Mouse (Mus musculus): ENCODE results near the gene Lamtor2. TPM values are rescaled to one million over a fixed set of nuclear protein-coding genes. Genes with fewer than 3 reads are reported as not detected.

Gene Lamtor2
- total and polyA plus RNA-seq, 2 experiments from 2014 or later, result 45.1 to 198 TPM

- Histone ChIP-seq H3K4me1 (ENCODE audit: insufficient read depth, low read length) (no peaks in the 10 kb centered on the region), H3K4me2 (ENCODE audit: low read depth, low read length) (no peak overlapping the region), H3K27me3 (ENCODE audit: insufficient read depth, low read length) (no peaks in the 10 kb centered on the region), H3K9me3 (ENCODE audit: low read length) (no peaks in the 10 kb centered on the region), H3K36me3 (ENCODE audit: insufficient read depth, low read length) (no peaks in the 10 kb centered on the region), H3K27ac (no peak overlapping the region), H3K4me3 (ENCODE audit: low read length) (no peak overlapping the region), H3K9ac (replicated peaks; ENCODE audit: low read length) (no peak overlapping the region)
- ATAC-seq (no peak), DNase-seq (ENCODE audit: low spot score) (no peak)
- WGBS, result 91% methylated on average over 6 of the region's 6 CpGs
- no peak for TF ChIP-seq CTCF (IDR thresholded peaks at IDR 0.05; ENCODE audit: low read depth)
Measured at GRCm38 (mm10) chr3:88521156-88521555, 31.7 kb downstream of the Lamtor2 start.

GRCm38 (mm10) chr3:88520078-88520477, 32.8 kb downstream of the Lamtor2 start:
- TF ChIP-seq CTCF (IDR thresholded peaks at IDR 0.05; ENCODE audit: low read depth), result no peak
- H3K4me3 ChIP-seq (ENCODE audit: low read length), result no peak overlapping the region
- no peak overlapping the region for H3K27ac ChIP-seq
- no peaks in the 10 kb centered on the region for H3K36me3 ChIP-seq (ENCODE audit: insufficient read depth, low read length)
- no peak overlapping the region for H3K9ac ChIP-seq (replicated peaks; ENCODE audit: low read length)
- ATAC-seq, result no peak
- no peak overlapping the region for H3K4me2 ChIP-seq (ENCODE audit: low read depth, low read length)
- no peaks in the 10 kb centered on the region for H3K9me3 ChIP-seq (ENCODE audit: low read length)
- DNase-seq (ENCODE audit: low spot score), result no peak
- no peaks in the 10 kb centered on the region for H3K4me1 ChIP-seq (ENCODE audit: insufficient read depth, low read length)
- H3K27me3 ChIP-seq (ENCODE audit: insufficient read depth, low read length), result no peaks in the 10 kb centered on the region
- WGBS, result 88% methylated on average over 2 of the region's 2 CpGs

GRCm38 (mm10) chr3:88518411-88518810, 34.5 kb downstream of the Lamtor2 start:
- Histone ChIP-seq H3K36me3 (ENCODE audit: insufficient read depth, low read length) (no peaks in the 10 kb centered on the region), H3K9me3 (ENCODE audit: low read length) (no peaks in the 10 kb centered on the region), H3K4me1 (ENCODE audit: insufficient read depth, low read length) (0 out of 2 replicates have a peak, but pooled peaks cover 1% of the 10 kb centered on the region), H3K4me2 (ENCODE audit: low read depth, low read length) (no peak overlapping the region), H3K27ac (no peak overlapping the region), H3K4me3 (ENCODE audit: low read length) (no peak overlapping the region), H3K27me3 (ENCODE audit: insufficient read depth, low read length) (no peaks in the 10 kb centered on the region), H3K9ac (replicated peaks; ENCODE audit: low read length) (no peak overlapping the region)
- DNase-seq (ENCODE audit: low spot score), result no peak
- no peak for TF ChIP-seq CTCF (IDR thresholded peaks at IDR 0.05; ENCODE audit: low read depth)
- 91% methylated on average over 4 of the region's 4 CpGs for WGBS
- ATAC-seq, result no peak

- Histone ChIP-seq H3K4me3 (ENCODE audit: low read length) (no peak overlapping the region), H3K4me2 (ENCODE audit: low read depth, low read length) (no peak overlapping the region), H3K4me1 (ENCODE audit: insufficient read depth, low read length) (0 out of 2 replicates have a peak, but pooled peaks cover 8% of the 10 kb centered on the region), H3K27me3 (ENCODE audit: insufficient read depth, low read length) (no peaks in the 10 kb centered on the region), H3K27ac (no peak overlapping the region), H3K9ac (replicated peaks; ENCODE audit: low read length) (no peak overlapping the region), H3K9me3 (ENCODE audit: low read length) (no peaks in the 10 kb centered on the region), H3K36me3 (ENCODE audit: insufficient read depth, low read length) (no peaks in the 10 kb centered on the region)
- no peak for TF ChIP-seq CTCF (IDR thresholded peaks at IDR 0.05; ENCODE audit: low read depth)
- 86% methylated on average over 2 of the region's 2 CpGs for WGBS
- no peak for DNase-seq (ENCODE audit: low spot score)
- ATAC-seq, result no peak
Measured at GRCm38 (mm10) chr3:88516407-88516806, 36.5 kb downstream of the Lamtor2 start.

- TF ChIP-seq CTCF (IDR thresholded peaks at IDR 0.05; ENCODE audit: low read depth), result no peak
- H3K36me3 ChIP-seq (ENCODE audit: insufficient read depth, low read length), result no peaks in the 10 kb centered on the region
- WGBS, result 96% methylated on average over 2 of the region's 2 CpGs
- no peak overlapping the region for H3K9ac ChIP-seq (replicated peaks; ENCODE audit: low read length)
- no peak overlapping the region for H3K4me2 ChIP-seq (ENCODE audit: low read depth, low read length)
- H3K4me1 ChIP-seq (ENCODE audit: insufficient read depth, low read length), result peaks cover 16% of the 10 kb centered on the region; the same call in 1 of the 2 replicates
- no peak overlapping the region for H3K27ac ChIP-seq
- no peak overlapping the region for H3K4me3 ChIP-seq (ENCODE audit: low read length)
- ATAC-seq (no peak), DNase-seq (ENCODE audit: low spot score) (no peak)
- no peaks in the 10 kb centered on the region for H3K9me3 ChIP-seq (ENCODE audit: low read length)
- no peaks in the 10 kb centered on the region for H3K27me3 ChIP-seq (ENCODE audit: insufficient read depth, low read length)
Measured at GRCm38 (mm10) chr3:88515095-88515386, 37.8 kb downstream of the Lamtor2 start.

- Histone ChIP-seq H3K27ac (no peak overlapping the region), H3K9me3 (ENCODE audit: low read length) (no peaks in the 10 kb centered on the region), H3K27me3 (ENCODE audit: insufficient read depth, low read length) (no peaks in the 10 kb centered on the region), H3K4me3 (ENCODE audit: low read length) (no peak overlapping the region), H3K4me2 (ENCODE audit: low read depth, low read length) (no peak overlapping the region), H3K9ac (replicated peaks; ENCODE audit: low read length) (no peak overlapping the region), H3K36me3 (ENCODE audit: insufficient read depth, low read length) (no peaks in the 10 kb centered on the region), H3K4me1 (ENCODE audit: insufficient read depth, low read length) (peaks cover 18% of the 10 kb centered on the region)
- DNase-seq (ENCODE audit: low spot score), result no peak
- 74% methylated on average over 10 of the region's 10 CpGs for WGBS
- ATAC-seq, result no peak
- TF ChIP-seq CTCF (IDR thresholded peaks at IDR 0.05; ENCODE audit: low read depth), result no peak
Measured at GRCm38 (mm10) chr3:88514231-88515094, 38.4 kb downstream of the Lamtor2 start.

- DNase-seq (ENCODE audit: low spot score) (no peak), ATAC-seq (no peak)
- 83% methylated on average over 7 of the region's 7 CpGs for WGBS
- TF ChIP-seq CTCF (IDR thresholded peaks at IDR 0.05; ENCODE audit: low read depth), result no peak
- no peak overlapping the region for H3K9ac ChIP-seq (replicated peaks; ENCODE audit: low read length)
- H3K9me3 ChIP-seq (ENCODE audit: low read length), result no peaks in the 10 kb centered on the region
- H3K4me2 ChIP-seq (ENCODE audit: low read depth, low read length), result no peak overlapping the region
- H3K27me3 ChIP-seq (ENCODE audit: insufficient read depth, low read length), result no peaks in the 10 kb centered on the region
- no peak overlapping the region for H3K27ac ChIP-seq
- H3K36me3 ChIP-seq (ENCODE audit: insufficient read depth, low read length), result no peaks in the 10 kb centered on the region
- H3K4me1 ChIP-seq (ENCODE audit: insufficient read depth, low read length), result peaks cover 22% of the 10 kb centered on the region
- H3K4me3 ChIP-seq (ENCODE audit: low read length), result no peak overlapping the region
Measured at GRCm38 (mm10) chr3:88513546-88514115, 39.2 kb downstream of the Lamtor2 start.

Measured in hindbrain, postnatal 0 days (tissue).